Mouse (Mus musculus): ENCODE results near the gene Coil.

Gene Coil

GRCm38 (mm10) chr11:89012241-89012640 is 42.2 kb downstream of the Coil start:
- no peak for TF ChIP-seq GATA4 (IDR thresholded peaks at IDR 0.05; ENCODE audit: insufficient replicate concordance, low read length)

- no peak for TF ChIP-seq GATA4 (IDR thresholded peaks at IDR 0.05; ENCODE audit: insufficient replicate concordance, low read length)
These were observed 47.6 kb downstream of the Coil start for GRCm38 (mm10) chr11:89017514-89018182.

GRCm38 (mm10) chr11:89020681-89021305 is 50.7 kb downstream of the Coil start:
- TF ChIP-seq GATA4 (IDR thresholded peaks at IDR 0.05; ENCODE audit: insufficient replicate concordance, low read length) = no peak

GRCm38 (mm10) chr11:89021687-89022086 is 51.6 kb downstream of the Coil start:
- peak; percentile 15; the same call in 1 of the 2 replicates for TF ChIP-seq GATA4 (IDR thresholded peaks at IDR 0.05; ENCODE audit: insufficient replicate concordance, low read length)

GRCm38 (mm10) chr11:89022120-89022731 is 52.2 kb downstream of the Coil start:
- no peak for TF ChIP-seq GATA4 (IDR thresholded peaks at IDR 0.05; ENCODE audit: insufficient replicate concordance, low read length)

GRCm38 (mm10) chr11:89023477-89023876 is 53.4 kb downstream of the Coil start:
- TF ChIP-seq GATA4 (IDR thresholded peaks at IDR 0.05; ENCODE audit: insufficient replicate concordance, low read length) = no peak

- TF ChIP-seq GATA4 (IDR thresholded peaks at IDR 0.05; ENCODE audit: insufficient replicate concordance, low read length) = 0 out of 2 replicates have a peak, but pooled peaks have one; percentile 27
These were observed 54.3 kb downstream of the Coil start for GRCm38 (mm10) chr11:89024181-89024881.

GRCm38 (mm10) chr11:89025603-89026002 is 55.6 kb downstream of the Coil start:
- TF ChIP-seq GATA4 (IDR thresholded peaks at IDR 0.05; ENCODE audit: insufficient replicate concordance, low read length) = no peak

GRCm38 (mm10) chr11:89026117-89026516 is 56.1 kb downstream of the Coil start:
- TF ChIP-seq GATA4 (IDR thresholded peaks at IDR 0.05; ENCODE audit: insufficient replicate concordance, low read length) = peak; percentile 40; the same call in 1 of the 2 replicates

- no peak for TF ChIP-seq GATA4 (IDR thresholded peaks at IDR 0.05; ENCODE audit: insufficient replicate concordance, low read length)
These were observed 57.9 kb downstream of the Coil start for GRCm38 (mm10) chr11:89027955-89028361.

- TF ChIP-seq GATA4 (IDR thresholded peaks at IDR 0.05; ENCODE audit: insufficient replicate concordance, low read length) = peak; percentile 94
These were observed 58.9 kb downstream of the Coil start for GRCm38 (mm10) chr11:89028871-89029405.

- no peak for TF ChIP-seq GATA4 (IDR thresholded peaks at IDR 0.05; ENCODE audit: insufficient replicate concordance, low read length)
These were observed 60.5 kb downstream of the Coil start for GRCm38 (mm10) chr11:89030552-89030951.

- TF ChIP-seq GATA4 (IDR thresholded peaks at IDR 0.05; ENCODE audit: insufficient replicate concordance, low read length) = no peak
These were observed 61.1 kb downstream of the Coil start for GRCm38 (mm10) chr11:89031189-89031588.

GRCm38 (mm10) chr11:89034592-89034991 is 64.5 kb downstream of the Coil start:
- TF ChIP-seq GATA4 (IDR thresholded peaks at IDR 0.05; ENCODE audit: insufficient replicate concordance, low read length) = no peak

- no peak for TF ChIP-seq GATA4 (IDR thresholded peaks at IDR 0.05; ENCODE audit: insufficient replicate concordance, low read length)
These were observed 65.5 kb downstream of the Coil start for GRCm38 (mm10) chr11:89035552-89035951.
